Mouse (Mus musculus): ENCODE results near the gene Hist1h2bb.
"Not testable (repeated sequence)": the region's sequence is repeated elsewhere in the genome, so short reads cannot be mapped to it uniquely, and the experiment has no call there.

Hist1h2bb gene

DNA sequence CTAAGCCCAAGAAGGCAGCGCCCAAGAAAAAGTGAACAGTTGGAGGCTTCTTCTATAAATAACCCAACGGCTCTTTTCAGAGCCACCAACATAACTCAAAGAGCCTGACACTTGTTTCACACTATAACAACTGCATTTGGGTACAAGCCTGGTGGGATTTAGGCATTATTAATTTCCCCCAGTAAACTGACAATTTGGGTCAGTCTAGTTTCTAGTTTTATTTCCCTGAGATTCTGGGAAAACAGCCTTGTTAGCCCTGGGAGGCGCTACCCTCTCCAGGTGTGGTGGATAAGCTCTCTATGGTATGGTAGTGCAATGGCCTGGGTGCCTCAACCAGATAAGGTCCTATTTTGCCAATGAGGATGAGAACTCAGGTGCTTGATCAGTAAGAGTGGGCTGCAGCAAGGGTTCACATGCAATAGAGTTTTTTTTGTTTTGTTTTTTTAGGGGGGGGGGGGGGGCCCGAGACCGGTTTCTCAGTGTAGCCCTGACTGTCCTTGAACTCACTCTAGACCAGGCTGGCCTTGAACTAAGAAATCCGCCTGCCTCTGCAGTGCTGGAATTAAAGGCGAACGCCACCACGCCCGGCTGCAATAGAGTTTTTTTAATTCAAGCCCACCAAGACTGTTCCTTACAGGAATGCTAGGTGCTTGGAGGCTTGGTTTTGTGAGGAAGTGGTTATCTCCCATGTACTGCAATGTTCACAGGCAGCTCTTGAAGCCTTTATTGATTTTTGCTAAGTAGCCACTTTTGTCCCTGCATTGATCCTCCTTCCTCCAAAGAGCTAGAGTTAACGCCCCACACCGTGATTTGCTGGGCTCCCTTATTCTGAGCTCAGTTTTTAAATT lies 18.0 kb downstream of the Hist1h2bb start:
- DNase-seq (ENCODE audit: low spot score in 2 of 2) = no peak

DNA sequence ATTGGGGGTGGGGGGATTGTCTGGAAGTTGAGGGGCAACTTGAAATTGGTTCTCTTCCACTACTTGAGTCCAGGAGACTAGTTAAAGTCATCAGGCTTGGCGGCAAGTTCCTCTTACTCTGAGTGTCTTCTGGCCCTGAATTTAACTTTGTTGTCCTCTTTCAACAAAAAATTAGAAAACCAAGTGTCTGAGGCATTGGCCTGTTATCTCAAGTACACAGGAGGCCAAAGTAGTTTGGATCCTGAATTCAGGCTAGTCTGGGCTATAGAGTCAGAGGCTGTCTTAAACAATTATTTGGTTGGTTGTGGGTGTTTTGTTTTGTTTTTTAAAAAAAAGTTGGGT lies 18.6 kb downstream of the Hist1h2bb start:
- DNase-seq (ENCODE audit: low spot score in 2 of 2) = no peak

DNA sequence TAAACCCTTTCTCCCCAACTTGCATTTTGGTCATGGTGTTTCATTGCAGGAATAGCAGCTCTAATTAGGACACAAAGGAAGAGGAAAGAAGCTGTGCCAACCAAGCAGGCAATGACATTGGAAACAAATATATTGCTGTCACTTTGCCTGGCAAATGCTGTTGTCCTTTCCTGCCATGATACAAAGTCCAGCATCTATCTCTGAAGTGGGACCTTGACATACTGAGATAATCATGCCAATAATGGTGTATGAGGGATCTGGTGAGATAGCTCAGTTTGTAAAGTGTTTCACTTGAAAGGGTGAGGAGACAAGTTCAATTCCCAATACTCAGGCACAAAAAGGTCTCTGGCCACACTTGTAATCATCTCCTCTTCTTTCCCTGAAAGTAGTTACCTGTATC lies 20.2 kb downstream of the Hist1h2bb start:
- DNase-seq (ENCODE audit: low spot score in 2 of 2) = no peak

DNA sequence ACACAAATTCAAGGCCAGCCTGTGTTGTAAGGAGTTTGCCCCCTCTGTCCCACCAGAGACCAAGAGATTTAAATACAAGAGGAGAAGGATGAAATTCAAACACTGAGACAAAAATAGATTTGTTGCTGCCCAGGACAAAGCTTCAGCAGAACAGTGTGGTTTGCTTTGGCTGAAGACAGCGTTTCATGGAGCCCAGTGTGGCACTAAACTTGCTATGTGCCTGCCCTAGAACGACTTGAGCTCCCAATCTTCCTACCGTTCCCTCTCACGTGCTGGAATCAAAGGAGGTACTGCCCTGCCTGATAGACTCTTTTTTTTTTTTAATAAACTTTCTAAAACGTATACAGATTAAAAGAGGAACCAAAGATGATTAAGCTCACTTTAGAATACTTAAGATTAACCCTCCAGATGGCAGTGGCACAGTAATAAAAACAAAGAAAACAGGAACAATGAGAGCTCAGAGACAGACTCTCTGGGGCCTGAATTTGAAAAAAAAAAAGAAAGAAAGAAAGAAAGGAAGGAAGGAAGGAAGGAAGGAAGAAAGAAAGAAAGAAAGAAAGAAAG lies 22.4 kb downstream of the Hist1h2bb start:
- no peak for DNase-seq (ENCODE audit: low spot score in 2 of 2)

DNA sequence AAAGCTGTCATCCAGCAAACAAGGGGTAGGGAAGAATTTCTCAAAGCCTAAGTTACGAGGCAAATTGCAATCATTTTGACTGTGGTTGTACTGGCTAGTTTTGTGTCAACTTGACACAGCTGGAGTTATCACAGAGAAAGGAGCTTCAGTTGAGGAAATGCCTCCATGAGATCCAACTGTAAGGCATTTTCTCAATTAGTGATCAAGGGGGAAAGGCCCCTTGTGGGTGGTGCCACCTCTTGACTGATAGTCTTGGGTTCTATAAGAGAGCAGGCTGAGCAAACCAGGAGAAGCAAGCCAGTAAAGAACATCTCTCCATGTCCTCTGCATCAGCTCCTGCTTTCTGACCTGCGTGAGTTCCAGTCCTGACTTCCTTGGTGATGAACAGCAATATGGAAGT lies 23.1 kb downstream of the Hist1h2bb start, which contains the start of gene Trim38:
TSS of gene Trim38 (plus strand) at position 301 of the 400 bp plus-strand sequence.
- not testable (repeated sequence) for DNase-seq (ENCODE audit: low spot score in 2 of 2)

DNA sequence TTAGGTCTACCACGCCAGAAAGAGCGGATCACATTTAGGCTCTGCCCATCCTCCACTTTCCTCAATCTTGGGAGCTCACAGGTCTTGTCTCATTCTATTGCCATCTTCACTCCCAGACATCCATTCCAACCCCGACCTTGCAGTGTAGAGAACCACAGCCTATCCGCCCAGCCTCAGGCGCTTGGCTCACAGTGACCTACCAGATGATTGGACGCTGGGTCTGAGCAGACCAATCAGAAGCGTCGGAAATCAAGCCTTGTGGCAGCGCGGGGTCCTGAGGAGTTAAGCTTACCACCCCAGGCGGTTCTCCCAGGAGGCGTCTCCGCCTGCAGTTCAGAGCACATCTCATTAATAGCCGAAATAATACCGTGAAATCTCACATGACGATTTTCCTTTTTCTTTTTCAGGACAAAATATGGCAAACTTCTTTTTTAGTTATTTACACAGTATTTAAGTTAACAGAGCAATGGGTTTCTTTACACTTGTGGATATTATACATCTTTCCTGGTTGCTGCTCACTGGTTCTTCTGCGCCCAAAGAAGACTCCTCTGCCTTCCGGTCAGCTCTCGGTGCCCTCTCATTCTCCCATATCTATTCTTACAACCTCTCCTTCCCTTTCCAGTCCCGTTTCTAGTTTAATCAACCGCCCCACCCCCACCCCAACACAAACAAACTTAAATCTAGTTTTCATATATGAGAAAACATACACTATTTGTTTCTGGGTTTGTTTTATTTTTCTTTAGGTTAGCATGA lies 26.2 kb downstream of the Hist1h2bb start:
- DNase-seq (ENCODE audit: low spot score in 2 of 2) = peak; percentile 16 to 44

DNA sequence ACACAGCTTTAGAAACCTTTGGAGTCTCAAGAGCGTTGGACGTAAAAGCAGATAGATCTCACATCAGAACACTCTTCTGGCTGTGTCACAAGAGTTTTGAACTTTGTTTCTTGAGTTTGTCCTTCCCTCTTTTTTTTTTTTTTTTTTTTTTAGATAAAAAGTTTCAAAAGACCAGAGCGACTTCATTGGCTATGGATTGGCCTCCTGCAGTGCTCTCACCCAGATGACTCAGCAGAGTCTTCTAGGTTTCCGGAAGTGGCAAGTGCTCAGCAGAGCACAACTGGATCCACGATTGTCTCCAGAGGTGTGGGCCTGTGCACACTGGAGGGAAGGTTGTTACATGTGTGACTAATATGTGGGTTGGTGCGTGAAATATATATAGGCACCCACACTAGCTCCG lies 31.8 kb downstream of the Hist1h2bb start:
- no peak for DNase-seq (ENCODE audit: low spot score in 2 of 2)

DNA sequence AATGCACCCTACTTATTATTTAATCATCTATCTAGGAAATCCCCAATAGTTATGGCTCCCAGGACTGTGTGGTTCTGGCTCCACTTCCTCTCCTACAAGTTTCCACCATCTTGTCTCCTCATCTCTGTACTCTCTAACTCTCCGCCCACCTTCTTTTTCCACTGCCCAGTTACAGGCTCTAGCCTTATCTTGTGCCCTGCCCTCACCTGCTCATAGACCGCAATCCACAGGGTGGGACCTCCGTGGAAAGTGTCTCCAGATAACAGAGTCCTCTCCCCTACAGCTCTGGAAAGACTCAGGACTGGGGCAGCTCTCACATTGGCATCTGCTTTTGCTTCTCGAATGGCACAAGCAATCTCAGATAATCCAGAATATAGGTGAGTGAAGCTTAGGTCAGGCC lies 32.5 kb downstream of the Hist1h2bb start:
- DNase-seq (ENCODE audit: low spot score in 2 of 2) = no peak

DNA sequence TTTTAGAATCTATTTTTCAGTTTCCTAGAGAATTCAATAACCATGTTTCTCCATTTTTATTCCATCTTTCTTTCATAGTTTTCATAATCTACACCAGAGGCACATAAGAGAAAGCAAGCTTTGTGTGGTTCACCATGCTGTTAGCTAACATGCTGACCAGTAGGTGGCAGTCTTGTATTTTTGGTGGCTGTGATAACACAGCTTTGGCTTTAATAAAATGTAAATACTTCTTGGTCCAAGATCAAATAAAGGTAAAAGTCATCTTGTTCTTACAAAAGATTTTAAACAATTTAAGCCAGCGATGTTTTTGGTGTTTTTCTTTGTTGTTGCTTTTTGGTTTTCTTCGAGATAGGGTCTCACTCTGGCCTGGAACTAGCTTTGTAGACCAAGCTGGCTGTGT lies 46.0 kb downstream of the Hist1h2bb start:
- peak; percentile 30 to 40 for DNase-seq (ENCODE audit: low spot score in 2 of 2)
